Mouse (Mus musculus) stomach, postnatal 0 days (tissue): Measurements from ENCODE around the gene Zranb1. TPM values are rescaled to one million over a fixed set of nuclear protein-coding genes. Genes with fewer than 3 reads are reported as not detected.

ENCODE experiments used
- ATAC-seq: fragments of 200-750 bp; cut with Nextera tagmentation; 2 replicates; pipeline ENCODE4 v1.8.0; 2017; ENCODE audit not compliant: low FRiP score, low TSS enrichment
- DNase-seq: peaks from one replicate; pipeline ENCODE4 v3.0.0-alpha.2; 2016; ENCODE audit warnings: low spot score
- H3K27ac ChIP-seq: fragments of 300-500 bp; sonication (generic); replicated peaks from 2 replicates; pipeline ENCODE4 v1.5.1; 2014; ENCODE audit warnings: mild to moderate bottlenecking, control low read depth
- H3K27me3 ChIP-seq: fragments of 300-500 bp; sonication (generic); 2 replicates; pipeline ENCODE4 v1.6.1; 2014; ENCODE audit warnings: low read length; ENCODE audit not compliant: control insufficient read depth, insufficient read depth
- H3K36me3 ChIP-seq: fragments of 300-500 bp; sonication (generic); 2 replicates; pipeline ENCODE4 v1.6.1; 2014; ENCODE audit warnings: low read length, mixed read lengths; ENCODE audit not compliant: control insufficient read depth, insufficient read depth
- H3K4me1 ChIP-seq: fragments of 300-500 bp; sonication (generic); replicated peaks from 2 replicates; pipeline ENCODE4 v1.6.1; 2014; ENCODE audit warnings: antibody characterized with exemption; ENCODE audit not compliant: control insufficient read depth, insufficient read depth
- H3K4me2 ChIP-seq: fragments of 300-500 bp; sonication (generic); replicated peaks from 2 replicates; pipeline ENCODE4 v1.6.1; 2014; ENCODE audit warnings: low read depth, mild to moderate bottlenecking, control low read depth, moderate library complexity
- H3K4me3 ChIP-seq: fragments of 300-500 bp; sonication (generic); 2 replicates; pipeline ENCODE4 v1.5.1; 2014; ENCODE audit warnings: low read depth, low read length, control low read depth
- H3K9ac ChIP-seq: fragments of 300-500 bp; sonication (generic); 2 replicates; pipeline ENCODE4 v1.6.1; 2014; ENCODE audit warnings: mild to moderate bottlenecking, low read length, control low read depth, mixed read lengths
- H3K9me3 ChIP-seq: fragments of 300-500 bp; sonication (generic); 2 replicates; pipeline ENCODE4 v1.6.1; 2016; ENCODE audit warnings: low read length; ENCODE audit not compliant: control insufficient read depth
- CTCF ChIP-seq: IDR thresholded peaks from 2 replicates; pipeline ENCODE4 v1.5.1; 2016; ENCODE audit warnings: antibody characterized with exemption, low read depth, mild to moderate bottlenecking, moderate library complexity
- EP300 ChIP-seq: optimal IDR thresholded peaks from 2 replicates; pipeline ENCODE3; 2016; ENCODE audit warnings: antibody characterized with exemption
- WGBS: fragments of 180-500 bp; shearing (Covaris S2); extraction: QIAGEN DNeasy Blood & Tissue Kit; methylation state at CpG from one replicate; pipeline ENCODE4 v1.1.7; 2014; 5-methylcytosine and 5-hydroxymethylcytosine counted together
- polyA plus RNA-seq: library from polyadenylated mRNA; unstranded; fragments of >200 nt; fragmentation: Nextera tagmentation; extraction: Ambion mirVana; gene quantifications from 2 replicates; pipeline ENCODE4 v1.2.1, GENCODE M21; 2015

The Zranb1 gene
- polyA plus RNA-seq, 1 experiment from 2014 or later = 16.9 TPM

GRCm38 (mm10) chr7:132982639-132983038 is 51.7 kb downstream of the Zranb1 start:
- no peak overlapping the region for H3K9ac ChIP-seq
- H3K27ac ChIP-seq = no peak overlapping the region
- ATAC-seq (no peak), DNase-seq (no peak)
- H3K4me2 ChIP-seq = no peak overlapping the region
- H3K27me3 ChIP-seq = no peaks in the 10 kb centered on the region
- H3K4me3 ChIP-seq = no peak overlapping the region
- no peaks in the 10 kb centered on the region for H3K9me3 ChIP-seq
- TF ChIP-seq EP300 (no peak), CTCF (no peak)
- H3K4me1 ChIP-seq = no peaks in the 10 kb centered on the region
- peaks cover 9% of the 10 kb centered on the region; the same call in 1 of the 2 replicates for H3K36me3 ChIP-seq
- WGBS = 75% methylated on average over 3 of the region's 3 CpGs

GRCm38 (mm10) chr7:132989839-132990238 is 58.9 kb downstream of the Zranb1 start:
- Histone ChIP-seq H3K27me3 (no peaks in the 10 kb centered on the region), H3K27ac (no peak overlapping the region), H3K4me2 (no peak overlapping the region), H3K4me1 (no peaks in the 10 kb centered on the region), H3K9me3 (no peaks in the 10 kb centered on the region), H3K9ac (no peak overlapping the region), H3K4me3 (no peak overlapping the region), H3K36me3 (peaks cover 30% of the 10 kb centered on the region)
- no peak for ATAC-seq
- no peak for DNase-seq
- WGBS = 76% methylated on average over 5 of the region's 5 CpGs
- TF ChIP-seq CTCF (peak; percentile 21; the same call in 1 of the 2 replicates), EP300 (no peak)

- TF ChIP-seq CTCF (no peak), EP300 (no peak)
- H3K36me3 ChIP-seq = peaks cover 42% of the 10 kb centered on the region
- no peak for DNase-seq
Observed at GRCm38 (mm10) chr7:132991240-132991900, 60.4 kb downstream of the Zranb1 start.

GRCm38 (mm10) chr7:132992967-132993615 is 62.1 kb downstream of the Zranb1 start:
- Histone ChIP-seq H3K4me1 (no peaks in the 10 kb centered on the region), H3K27ac (no peak overlapping the region), H3K9ac (no peak overlapping the region), H3K36me3 (peaks cover 50% of the 10 kb centered on the region), H3K9me3 (no peaks in the 10 kb centered on the region), H3K4me3 (no peak overlapping the region), H3K27me3 (no peaks in the 10 kb centered on the region), H3K4me2 (no peak overlapping the region)
- DNase-seq = no peak
- 89% methylated on average over 9 of the region's 9 CpGs for WGBS
- no peak for ATAC-seq
- TF ChIP-seq CTCF (no peak), EP300 (no peak)

More at GRCm38 (mm10) chr7:132991240-132991900, 60.4 kb downstream of the Zranb1 start:
- WGBS = 90% methylated on average over 14 of the region's 14 CpGs
- Histone ChIP-seq H3K9ac (no peak overlapping the region), H3K27ac (no peak overlapping the region), H3K4me1 (no peaks in the 10 kb centered on the region), H3K9me3 (no peaks in the 10 kb centered on the region), H3K27me3 (no peaks in the 10 kb centered on the region), H3K4me2 (no peak overlapping the region), H3K4me3 (no peak overlapping the region)
- no peak for ATAC-seq

GRCm38 (mm10) chr7:132994120-132994519 is 63.2 kb downstream of the Zranb1 start:
- no peaks in the 10 kb centered on the region for H3K9me3 ChIP-seq
- H3K4me3 ChIP-seq = no peak overlapping the region
- ATAC-seq = no peak
- no peak overlapping the region for H3K4me2 ChIP-seq
- no peaks in the 10 kb centered on the region for H3K27me3 ChIP-seq
- H3K36me3 ChIP-seq = peaks cover 56% of the 10 kb centered on the region
- DNase-seq = peak; percentile 18
- WGBS = 81% methylated on average over 8 of the region's 8 CpGs
- no peak overlapping the region for H3K9ac ChIP-seq
- TF ChIP-seq CTCF (peak; percentile 58), EP300 (no peak)
- H3K27ac ChIP-seq = no peak overlapping the region
- no peaks in the 10 kb centered on the region for H3K4me1 ChIP-seq

- Histone ChIP-seq H3K9ac (no peak overlapping the region), H3K4me1 (no peaks in the 10 kb centered on the region), H3K27me3 (no peaks in the 10 kb centered on the region), H3K4me2 (no peak overlapping the region), H3K4me3 (no peak overlapping the region), H3K27ac (no peak overlapping the region), H3K36me3 (peaks cover 51% of the 10 kb centered on the region), H3K9me3 (no peaks in the 10 kb centered on the region)
- 70% methylated on average over 6 of the region's 6 CpGs for WGBS
- TF ChIP-seq EP300 (no peak), CTCF (no peak)
- no peak for DNase-seq
- no peak for ATAC-seq
Observed at GRCm38 (mm10) chr7:132994628-132995191, 63.8 kb downstream of the Zranb1 start.
